Mouse (Mus musculus): ENCODE results near the gene Bmp8b. TPM values are rescaled to one million over a fixed set of nuclear protein-coding genes. Genes with fewer than 3 reads are reported as not detected.
A peak's percentile ranks its signal among the peaks of the same experiment; 100 is the strongest.
"Not testable (repeated sequence)": the region's sequence is repeated elsewhere in the genome, so short reads cannot be mapped to it uniquely, and the experiment has no call there.

Bmp8b gene
- polyA plus RNA-seq, 1 experiment from 2014 or later: 0.12 TPM

GRCm38 (mm10) chr4:123110751-123111150 lies 5.8 kb downstream of the Bmp8b start:
- no peak for DNase-seq (ENCODE audit: low spot score)

DNA sequence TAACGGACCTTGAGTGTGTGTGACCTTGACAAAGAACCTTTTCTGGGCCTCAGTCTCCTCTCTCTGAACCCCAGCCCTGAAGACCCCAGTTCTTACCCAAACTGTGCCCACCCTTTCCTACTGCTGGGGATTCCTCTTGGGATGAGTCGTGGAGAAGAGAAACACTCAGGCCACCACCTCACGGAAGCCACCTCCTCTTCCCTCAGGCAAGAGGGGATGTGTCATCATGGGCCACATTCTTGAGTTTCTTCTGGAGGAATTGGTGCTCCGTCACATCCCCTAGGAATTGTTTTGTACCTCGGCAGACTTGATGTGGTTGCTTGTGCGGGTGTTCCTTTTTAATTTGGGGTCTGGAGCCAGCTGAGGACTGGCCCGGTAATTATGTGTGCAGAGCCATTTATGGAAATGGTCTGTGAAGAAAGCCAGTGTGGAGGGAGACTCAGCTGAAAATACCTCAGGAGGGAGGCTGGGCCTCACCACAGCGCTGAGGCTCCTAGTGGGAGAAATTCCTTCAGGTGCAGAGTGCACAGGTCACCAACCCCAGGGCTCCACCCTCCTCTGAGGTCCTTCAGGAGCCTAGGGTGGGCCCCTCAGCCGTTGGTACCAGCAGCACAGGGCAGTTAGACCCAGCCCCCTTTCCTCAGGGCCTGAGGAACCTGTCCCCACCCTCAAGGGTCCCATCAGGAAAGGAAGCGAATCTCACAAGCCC lies 6.5 kb downstream of the Bmp8b start:
- not testable (repeated sequence) for DNase-seq (ENCODE audit: low spot score)

- no peak for DNase-seq (ENCODE audit: low spot score)
Measured at GRCm38 (mm10) chr4:123112216-123112764, 7.3 kb downstream of the Bmp8b start.

GRCm38 (mm10) chr4:123114651-123115050 lies 9.7 kb downstream of the Bmp8b start:
- not testable (repeated sequence) for DNase-seq (ENCODE audit: low spot score)

DNA sequence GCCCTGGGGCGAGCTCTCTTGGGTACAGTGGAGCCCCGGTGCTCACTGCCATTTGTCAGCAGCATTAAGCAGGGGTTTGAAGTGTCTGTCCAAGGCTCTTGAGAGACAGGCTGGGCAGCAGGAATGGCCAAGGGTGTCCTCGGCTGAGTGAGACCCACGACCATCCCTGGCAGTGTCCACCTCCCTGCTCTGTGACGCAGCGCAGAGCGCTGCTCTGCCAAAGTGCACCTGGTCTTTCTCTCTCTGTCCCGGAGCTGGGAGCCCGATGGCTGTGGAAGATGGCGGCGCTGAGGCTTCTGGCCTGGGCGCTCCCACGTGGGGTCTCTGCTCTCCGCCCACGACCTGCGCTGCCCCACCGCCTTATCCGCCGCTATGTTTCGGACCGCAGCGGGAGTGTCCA lies 11.0 kb downstream of the Bmp8b start, which contains the start of gene Oxct2b:
Oxct2b (plus strand) TSS at position 256 of the 400 bp plus-strand sequence.
- no peak for DNase-seq (ENCODE audit: low spot score)

GRCm38 (mm10) chr4:123116640-123117039 lies 11.7 kb downstream of the Bmp8b start:
- not testable (repeated sequence) for DNase-seq (ENCODE audit: low spot score)

DNA sequence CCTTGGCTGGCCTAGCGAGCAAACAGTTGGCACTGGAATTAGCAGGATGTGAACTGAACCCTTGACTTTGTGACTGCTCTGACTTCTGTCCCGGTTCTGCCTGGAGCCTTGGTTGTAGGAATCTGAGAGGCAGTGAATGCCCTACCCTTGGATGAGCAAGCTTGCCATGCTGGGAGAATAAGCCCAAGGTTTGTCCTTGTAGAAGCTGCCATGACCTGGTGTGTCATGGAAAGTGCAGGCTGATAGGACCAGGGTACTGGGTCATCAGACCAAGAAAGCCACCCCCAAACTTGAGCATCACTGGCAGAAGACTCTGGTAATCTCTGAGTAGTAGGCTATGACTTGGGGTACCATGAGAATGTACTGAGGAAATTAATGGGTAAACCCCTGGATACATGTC lies 16.3 kb downstream of the Bmp8b start:
- no peak for DNase-seq (ENCODE audit: low spot score)

- DNase-seq (ENCODE audit: low spot score): no peak
Measured at GRCm38 (mm10) chr4:123126626-123127025, 21.7 kb downstream of the Bmp8b start.

- no peak for DNase-seq (ENCODE audit: low spot score)
Measured at GRCm38 (mm10) chr4:123127051-123127450, 22.1 kb downstream of the Bmp8b start.

DNA sequence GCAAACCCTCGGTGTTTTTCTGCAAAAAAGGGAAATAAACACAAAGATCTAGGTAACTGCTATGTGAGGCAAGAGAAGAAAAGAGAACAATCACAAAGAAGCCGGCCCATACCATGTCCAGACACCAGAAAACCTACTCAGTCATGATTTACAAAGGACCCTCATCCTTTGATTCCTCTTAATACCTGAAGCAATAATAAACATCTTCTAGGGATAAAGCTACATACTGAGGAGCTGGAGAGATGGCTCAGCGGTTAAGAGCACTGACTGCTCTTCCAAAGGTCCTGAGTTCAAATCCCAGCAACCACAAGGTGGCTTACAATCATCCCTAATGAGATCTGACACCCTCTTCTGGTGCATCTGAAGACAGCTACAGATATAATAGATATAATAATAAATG lies 32.6 kb downstream of the Bmp8b start:
- DNase-seq (ENCODE audit: low spot score): no peak

DNA sequence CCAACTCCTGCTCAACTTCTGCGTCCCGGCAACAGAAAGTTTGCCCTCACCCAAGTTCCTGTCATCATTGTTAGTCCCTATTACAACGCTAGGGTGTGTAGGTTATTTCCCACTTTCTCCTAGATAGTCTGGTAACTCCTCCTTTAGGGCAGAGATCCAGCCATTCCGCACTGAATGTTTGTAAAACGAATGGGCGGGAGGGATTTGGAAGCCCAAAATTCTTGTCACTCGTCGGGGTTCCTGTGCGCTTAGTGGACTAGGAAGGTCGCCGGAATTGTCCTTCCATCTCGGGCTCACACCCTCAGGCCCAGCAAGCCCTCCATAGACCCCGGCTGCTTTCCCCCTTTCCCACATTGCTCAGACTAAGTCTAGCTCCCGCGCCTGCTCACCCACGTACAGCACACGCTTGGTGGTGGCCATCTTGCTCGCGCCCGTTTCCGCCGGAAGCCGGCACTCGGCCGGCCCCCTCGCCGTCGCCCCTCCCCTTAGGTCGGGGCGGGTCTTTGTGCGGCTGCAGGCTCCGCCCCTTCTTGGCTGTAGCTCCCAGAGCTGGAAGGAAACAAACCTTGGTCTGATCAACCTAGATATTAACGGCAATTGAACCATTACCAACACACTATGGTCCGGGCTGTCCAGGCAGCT lies 34.7 kb downstream of the Bmp8b start, which contains the start of gene Ppie:
Ppie (minus strand) TSS at position 439 of the 642 bp plus-strand sequence.
- DNase-seq (ENCODE audit: low spot score): peak; percentile 84

- DNase-seq (ENCODE audit: low spot score): peak; percentile 29
Measured at GRCm38 (mm10) chr4:123147446-123148150, 42.6 kb downstream of the Bmp8b start.

DNA sequence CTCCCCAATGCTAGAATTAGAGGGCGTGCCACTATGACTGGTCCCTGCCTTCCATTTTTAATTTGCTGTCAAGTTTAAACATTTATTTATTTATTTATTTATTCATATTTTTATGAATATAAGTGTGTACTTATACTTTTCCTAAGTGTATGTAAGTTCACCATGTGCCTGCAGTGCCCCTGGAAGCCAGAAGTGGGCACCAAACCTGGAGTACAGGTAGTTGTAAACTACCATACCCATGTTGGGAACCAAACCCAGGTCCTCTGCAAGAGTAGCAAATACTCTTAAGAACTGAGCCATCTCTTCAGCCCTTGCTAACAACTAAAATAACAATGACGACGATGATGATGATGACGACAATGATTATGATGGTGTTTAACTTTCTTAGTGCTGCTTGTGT lies 47.0 kb downstream of the Bmp8b start:
- no peak for DNase-seq (ENCODE audit: low spot score)

DNA sequence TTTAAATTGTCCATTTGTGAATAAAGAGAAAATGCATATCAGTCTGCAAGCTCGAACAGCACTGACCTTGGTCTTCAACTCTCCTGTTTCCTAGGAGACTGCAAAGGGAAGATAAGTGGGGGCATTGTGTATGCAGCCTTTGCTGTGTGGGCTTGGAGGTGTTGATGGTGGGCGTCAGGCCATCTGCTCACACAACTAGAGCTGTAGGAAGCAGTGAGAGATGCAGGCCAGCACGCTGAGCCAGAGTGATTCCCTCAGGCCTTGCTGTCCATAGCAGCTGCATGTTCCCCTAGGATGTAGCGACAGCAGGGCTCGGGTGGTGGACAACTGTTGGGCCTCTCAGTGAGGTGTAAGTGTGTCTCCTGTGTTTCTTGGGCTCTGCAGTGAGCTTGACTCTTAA lies 48.0 kb downstream of the Bmp8b start:
- no peak for DNase-seq (ENCODE audit: low spot score)

- DNase-seq (ENCODE audit: low spot score): peak; percentile 30
Measured at GRCm38 (mm10) chr4:123155004-123155403, 50.0 kb downstream of the Bmp8b start.

DNA sequence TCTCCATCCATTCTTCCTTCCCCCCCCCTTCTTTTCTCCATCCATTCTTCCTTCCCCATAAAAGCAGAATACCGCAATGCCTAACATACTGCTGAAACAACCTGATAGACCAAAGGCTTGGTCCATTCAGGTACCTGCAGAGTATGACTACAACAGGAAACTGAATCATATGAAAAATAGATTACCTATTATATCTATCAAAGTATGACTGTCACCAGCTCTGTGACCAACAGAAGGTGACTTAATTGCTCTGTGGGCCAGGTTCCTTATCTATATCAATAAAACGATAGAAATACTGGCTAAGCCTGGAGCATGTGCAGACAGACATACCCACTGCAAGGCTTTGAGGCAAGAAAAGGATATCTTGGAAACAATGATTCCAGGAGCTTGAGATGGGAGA lies 50.5 kb downstream of the Bmp8b start:
- no peak for DNase-seq (ENCODE audit: low spot score)

GRCm38 (mm10) chr4:123155840-123156239 lies 50.9 kb downstream of the Bmp8b start:
- DNase-seq (ENCODE audit: low spot score): no peak

- no peak for DNase-seq (ENCODE audit: low spot score)
Measured at GRCm38 (mm10) chr4:123160571-123160970, 55.6 kb downstream of the Bmp8b start.

DNA sequence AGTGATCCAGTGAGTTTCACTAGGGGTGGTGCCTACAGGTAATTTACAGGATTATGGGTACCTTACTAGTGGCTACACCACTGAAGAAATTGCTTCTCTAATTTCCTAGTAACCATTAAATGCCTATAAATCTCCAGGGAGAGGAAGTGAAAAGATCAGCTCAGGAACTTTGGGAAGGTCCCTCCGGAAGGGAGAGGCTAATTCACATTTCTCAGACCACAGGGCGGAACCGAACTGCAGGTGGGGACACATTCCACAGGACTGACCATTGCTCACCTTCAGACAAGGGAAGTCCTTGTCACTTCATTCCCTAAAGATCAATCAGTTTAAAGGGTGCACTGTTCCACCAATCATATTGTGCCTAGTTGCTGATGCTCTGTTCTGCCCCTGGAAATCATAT lies 56.3 kb downstream of the Bmp8b start:
- DNase-seq (ENCODE audit: low spot score): not testable (repeated sequence)

- no peak for DNase-seq (ENCODE audit: low spot score)
Measured at GRCm38 (mm10) chr4:123162305-123162917, 57.4 kb downstream of the Bmp8b start.

DNA sequence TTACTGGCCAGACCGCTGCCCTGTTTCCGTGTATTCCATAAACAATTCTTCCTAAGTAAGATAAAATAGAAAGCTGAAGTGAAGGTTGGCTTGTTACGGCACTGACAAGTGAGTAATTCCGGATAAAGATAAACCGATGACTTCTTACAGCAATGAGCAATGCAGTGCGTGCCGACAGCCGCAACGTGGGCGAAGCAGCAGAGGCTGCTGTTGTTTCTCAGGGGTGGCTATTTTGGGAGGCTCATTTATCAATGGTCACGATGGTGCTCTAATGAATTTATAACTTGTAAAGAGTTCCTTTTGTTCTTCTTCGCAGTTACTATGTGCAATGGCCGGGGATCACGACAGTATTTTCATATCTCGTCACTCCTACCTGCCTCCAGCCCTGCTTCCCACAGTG lies 59.2 kb downstream of the Bmp8b start:
- DNase-seq (ENCODE audit: low spot score): no peak
